Mouse (Mus musculus) spleen, adult 18-20 months (tissue): ENCODE results near the gene Tssk3.
"Not testable (repeated sequence)": the region's sequence is repeated elsewhere in the genome, so short reads cannot be mapped to it uniquely, and the experiment has no call there.

ENCODE experiments used
- DNase-seq, 2 experiments: peaks; one replicate each; pipeline ENCODE4 v3.0.0; 2022; ENCODE audit warnings: mixed read lengths in 2 of 2

The Tssk3 gene

DNA sequence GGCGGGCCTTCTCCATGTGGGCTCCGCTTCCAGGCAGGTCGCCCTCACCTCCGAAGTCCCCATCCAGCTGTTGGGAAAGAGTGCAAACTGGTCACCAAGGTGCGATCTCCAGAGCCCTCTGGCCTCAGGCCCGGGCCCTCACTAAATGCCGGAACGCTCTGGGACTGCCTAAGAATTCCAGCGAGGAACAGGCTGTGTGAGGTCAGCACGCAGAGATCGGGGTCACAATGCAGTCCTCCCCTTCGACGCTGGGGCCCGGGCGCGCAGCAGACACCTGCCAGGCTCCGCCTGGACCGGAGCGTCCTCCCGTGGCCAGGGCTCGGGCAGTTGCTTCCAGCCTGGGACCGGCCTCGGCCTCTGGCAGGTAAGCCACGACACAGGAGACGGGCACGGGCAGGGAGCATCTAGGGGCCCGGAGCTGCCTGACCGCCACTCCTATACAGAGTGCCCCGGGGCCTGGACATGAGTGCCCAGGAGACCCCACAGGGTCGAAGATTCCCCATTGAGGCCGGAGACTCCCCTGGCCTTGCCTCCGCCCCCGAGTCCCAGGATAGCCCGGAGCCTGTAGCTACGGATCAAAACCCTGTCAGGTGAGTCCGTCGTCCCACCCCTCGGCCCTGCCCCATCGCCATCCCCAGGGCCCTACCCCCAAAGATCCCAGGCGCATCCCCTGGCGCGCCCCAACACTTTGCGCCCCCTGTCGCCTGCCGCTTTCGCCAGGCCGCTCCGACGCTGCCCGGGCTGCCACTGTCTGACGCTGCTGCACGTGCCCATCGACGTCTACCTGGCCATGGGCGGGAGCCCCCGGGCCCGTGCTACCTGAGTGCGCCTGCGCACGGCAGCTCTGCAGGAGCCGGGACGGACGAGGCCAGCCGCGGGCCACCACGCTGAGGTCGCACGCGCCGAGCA is at the start of gene Tssk3, which contains the start of gene Fam229a:
Gene Tssk3, minus strand, starts transcription at position 51 of the 909 bp plus-strand sequence.
Gene Fam229a, plus strand, starts transcription at position 219 of the 909 bp plus-strand sequence.
- peak; percentile 28 to 37 for DNase-seq

DNA sequence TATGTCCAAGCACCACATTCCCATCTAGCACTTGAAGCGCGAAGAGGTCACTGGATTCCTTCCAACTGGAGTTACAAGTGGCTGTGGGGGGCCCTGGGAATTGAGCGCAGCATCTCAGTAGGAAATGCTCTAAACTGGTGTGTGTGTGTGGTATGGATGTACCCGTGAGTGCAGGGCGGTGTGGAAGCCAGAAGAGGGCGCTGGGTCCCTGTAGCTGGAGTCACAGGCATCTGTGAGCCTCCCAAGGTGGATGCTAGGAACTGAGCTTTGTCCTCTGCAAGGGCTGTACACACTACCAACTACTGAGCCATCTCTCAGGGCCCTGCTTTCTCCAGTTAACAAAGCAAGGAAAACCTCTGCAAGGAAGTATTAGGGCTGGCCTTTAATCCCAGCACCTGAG is 49.2 kb upstream of the Tssk3 start:
- DNase-seq = peak; percentile 14 to 47

- not testable (repeated sequence) for DNase-seq
Observed at GRCm38 (mm10) chr4:129528901-129529300, 38.1 kb upstream of the Tssk3 start.

DNA sequence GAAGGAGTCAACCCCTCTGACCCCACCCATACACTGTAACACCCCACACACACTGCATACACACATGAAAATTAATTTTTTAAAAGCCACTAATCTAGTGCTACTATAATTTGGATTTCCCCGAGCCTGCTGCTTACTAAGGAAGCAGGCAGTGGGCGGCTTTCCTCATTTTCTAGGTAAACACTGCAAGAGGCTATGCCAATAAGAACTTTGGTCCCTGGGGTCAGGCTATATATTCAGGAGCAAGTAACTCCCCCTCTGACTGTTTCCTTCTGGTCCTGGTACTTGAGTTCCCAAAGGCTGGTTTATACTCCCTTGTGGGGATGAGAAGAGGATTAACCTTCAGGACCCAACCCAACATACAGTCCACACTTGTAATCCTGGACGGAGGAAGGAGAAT is 35.1 kb upstream of the Tssk3 start:
- no peak for DNase-seq

DNA sequence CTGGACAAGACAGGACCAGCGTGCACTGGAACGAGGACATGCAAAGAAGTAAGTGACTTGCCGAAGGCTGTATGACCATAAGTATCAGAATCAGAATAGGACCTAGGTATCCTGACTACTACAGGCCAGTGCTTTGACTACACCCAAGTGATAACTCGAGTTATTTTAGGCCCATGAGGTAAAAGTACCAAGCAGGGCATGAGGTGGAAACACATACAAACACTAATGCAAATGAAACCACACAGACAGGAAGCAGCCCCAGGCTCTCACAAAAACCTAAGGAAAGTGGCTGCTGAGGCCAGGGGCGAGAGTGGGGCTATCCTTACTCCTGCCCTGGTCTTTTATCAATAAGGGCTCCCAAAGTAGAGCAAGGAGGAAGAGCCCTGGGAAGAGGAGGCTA is 34.5 kb upstream of the Tssk3 start:
- DNase-seq = peak; percentile 17 to 24

- no peak for DNase-seq
Observed at GRCm38 (mm10) chr4:129518519-129518918, 27.7 kb upstream of the Tssk3 start.

DNA sequence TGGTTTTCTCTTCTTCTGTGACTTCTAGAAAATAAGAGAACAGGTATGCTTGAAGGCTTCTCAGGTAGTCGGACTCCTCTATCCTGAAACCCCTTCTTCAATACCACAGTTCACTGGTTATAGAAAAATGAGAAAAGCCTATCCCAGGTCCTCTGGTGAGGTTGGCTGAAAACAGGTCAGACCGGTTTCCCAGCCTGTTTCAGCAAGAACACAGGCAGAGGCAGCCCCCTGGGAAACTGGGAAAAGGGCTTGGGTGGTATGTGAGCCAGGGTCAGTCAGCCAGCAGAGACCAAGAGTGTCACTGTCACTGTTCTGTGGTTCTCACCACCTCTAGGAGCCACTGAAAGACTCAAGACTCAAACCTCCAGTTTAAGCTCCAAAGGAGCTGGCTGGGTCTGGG is 26.1 kb upstream of the Tssk3 start:
- no peak for DNase-seq

DNA sequence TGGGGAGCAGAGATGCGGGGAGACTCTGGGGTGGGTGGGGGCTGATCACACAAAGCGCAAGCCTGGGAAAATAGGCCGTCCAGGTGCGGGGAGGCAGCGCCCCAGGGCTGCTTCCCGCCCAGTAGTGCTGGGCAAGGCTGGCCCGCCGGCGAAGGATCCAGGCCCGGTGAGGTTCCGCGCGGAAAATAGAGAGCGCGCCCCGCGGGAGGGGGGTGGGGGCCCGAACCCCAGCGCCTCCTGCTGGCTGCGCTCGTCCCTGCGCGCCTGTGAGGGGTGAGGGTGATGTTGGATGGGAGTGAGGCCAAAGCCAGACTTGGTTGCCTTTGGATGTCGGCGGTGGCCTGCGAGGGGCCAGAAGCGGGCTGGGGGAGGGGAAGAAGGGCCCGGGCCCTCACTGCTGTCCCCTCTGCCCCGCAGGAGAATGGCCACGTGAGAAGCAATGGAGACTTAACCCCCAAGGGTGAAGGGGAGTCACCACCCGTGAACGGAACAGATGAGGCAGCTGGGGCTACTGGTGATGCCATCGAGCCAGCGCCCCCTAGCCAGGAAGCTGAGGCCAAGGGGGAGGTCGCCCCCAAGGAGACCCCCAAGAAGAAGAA is 23.6 kb upstream of the Tssk3 start:
- peak; percentile 49 to 73 for DNase-seq

- DNase-seq = no peak
Observed at GRCm38 (mm10) chr4:129513891-129514290, 23.1 kb upstream of the Tssk3 start.

DNA sequence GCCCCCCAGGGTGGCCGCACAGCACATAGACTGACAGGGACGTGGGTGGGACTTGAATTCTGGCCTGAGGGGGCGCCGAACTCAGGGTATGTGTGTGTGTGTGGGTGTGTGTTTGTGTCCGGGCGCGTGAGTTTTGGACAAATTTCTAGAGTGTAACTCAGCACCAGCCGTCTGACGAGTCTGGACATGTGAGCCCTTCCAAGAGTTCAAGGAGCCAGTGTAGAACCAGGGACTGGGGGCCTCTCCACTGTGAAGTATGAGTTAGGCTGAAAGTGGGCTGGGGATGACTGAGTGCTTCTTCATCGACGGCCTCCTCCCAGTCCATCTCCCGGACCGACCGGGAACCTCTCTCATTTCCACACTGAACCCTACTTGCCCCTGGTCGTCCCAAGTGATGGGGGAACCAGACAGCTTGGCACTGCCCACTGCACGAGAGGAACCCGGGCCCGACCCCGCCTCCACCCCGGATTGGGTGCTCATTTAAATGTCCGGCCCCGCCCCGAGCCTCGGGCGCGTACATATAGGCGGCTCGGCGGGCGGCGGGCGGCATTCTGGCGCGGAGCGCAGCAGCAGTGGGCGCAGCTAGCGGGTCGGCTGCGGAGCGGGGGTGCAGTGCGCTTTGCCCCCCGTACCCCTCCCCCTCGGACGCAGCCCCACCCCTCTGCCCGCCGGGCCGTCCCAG is 22.4 kb upstream of the Tssk3 start, which contains the start of gene Marcksl1:
Gene Marcksl1, plus strand, starts transcription at position 496 of the 682 bp plus-strand sequence.
- peak; percentile 81 to 94 for DNase-seq

DNA sequence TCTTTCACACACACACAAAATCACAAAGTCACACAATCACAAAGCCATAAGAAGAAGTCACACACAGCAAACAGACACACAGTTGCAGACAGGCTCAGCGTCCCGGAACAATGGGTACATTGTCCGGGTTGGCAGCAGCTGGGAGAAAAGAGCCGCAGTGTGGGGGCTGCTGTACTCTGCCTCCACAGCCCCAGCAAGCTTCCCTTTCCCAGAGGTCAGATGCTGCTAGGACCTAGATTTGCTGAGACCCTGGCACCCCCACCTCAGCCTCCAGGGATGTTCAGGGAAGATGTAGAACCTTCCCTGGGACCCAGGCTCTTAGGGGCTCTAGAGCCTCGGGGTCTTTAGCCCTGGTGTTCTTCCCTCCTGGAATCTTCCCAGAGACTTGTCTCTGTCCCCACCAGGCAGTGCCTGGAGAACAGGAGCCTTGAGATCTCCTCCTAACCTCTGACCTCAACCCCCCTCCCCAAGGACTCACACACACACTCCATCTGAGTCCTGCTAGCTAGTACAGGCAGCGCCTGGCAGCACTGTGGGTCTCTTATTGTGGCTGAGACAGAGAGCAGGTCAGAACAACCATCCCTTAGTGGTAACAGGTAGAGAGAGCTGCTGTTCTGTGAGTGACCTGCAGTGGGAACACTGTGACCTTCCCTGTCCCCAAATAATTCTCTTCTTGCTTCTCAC is 20.7 kb upstream of the Tssk3 start:
- no peak for DNase-seq

DNA sequence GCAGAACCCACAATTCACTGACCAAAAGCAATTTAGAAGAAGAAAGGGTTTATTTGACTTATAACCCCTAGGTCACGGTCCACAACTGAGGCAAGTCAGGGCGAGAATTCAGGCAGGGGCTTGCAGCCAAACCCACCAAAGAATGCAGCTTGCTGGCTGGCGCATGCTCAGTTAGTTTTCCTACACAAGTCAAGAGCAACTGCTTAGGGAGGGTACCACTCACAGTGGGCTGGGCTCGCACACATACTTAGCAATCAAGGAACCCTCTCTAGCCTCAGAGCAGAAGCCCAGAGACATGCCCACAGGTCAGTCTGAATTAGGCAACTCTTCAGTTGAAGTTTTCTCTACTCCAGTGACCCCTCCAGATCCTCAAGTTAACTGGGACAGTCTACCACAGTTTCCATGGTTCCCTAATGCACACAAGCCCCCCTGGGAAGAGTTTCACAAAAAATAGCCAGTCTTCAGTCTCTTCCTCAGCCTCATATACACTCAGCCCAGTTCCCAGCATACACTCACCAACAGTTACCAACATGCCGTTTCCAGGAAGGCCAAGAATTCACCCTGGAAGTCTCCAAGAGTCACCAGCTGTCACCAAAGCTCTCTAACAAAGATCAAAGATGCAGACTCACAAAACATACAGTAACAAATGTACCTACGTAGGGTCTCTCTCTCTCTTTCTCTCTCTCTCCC is 20.0 kb upstream of the Tssk3 start:
- no peak for DNase-seq

- DNase-seq = no peak
Observed at GRCm38 (mm10) chr4:129509650-129510049, 18.8 kb upstream of the Tssk3 start.

GRCm38 (mm10) chr4:129508834-129509600 is 18.2 kb upstream of the Tssk3 start:
- no peak for DNase-seq

DNA sequence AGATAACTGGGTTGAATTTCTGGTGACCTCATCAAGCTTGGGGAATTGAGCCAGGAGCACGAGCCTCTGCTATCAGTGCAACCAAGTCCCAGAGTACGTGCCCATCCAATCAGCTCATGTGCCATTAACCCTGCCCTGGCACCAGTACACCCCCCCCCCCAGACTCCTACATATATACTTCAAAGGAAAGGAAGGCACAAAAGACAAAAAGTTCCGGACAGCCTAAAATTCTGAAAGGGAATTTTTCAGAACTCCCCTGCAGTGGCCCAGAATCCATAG is 17.4 kb upstream of the Tssk3 start:
- no peak for DNase-seq

- no peak for DNase-seq
Observed at GRCm38 (mm10) chr4:129507434-129508236, 16.8 kb upstream of the Tssk3 start.

GRCm38 (mm10) chr4:129505511-129505910 is 14.7 kb upstream of the Tssk3 start:
- DNase-seq = no peak

DNA sequence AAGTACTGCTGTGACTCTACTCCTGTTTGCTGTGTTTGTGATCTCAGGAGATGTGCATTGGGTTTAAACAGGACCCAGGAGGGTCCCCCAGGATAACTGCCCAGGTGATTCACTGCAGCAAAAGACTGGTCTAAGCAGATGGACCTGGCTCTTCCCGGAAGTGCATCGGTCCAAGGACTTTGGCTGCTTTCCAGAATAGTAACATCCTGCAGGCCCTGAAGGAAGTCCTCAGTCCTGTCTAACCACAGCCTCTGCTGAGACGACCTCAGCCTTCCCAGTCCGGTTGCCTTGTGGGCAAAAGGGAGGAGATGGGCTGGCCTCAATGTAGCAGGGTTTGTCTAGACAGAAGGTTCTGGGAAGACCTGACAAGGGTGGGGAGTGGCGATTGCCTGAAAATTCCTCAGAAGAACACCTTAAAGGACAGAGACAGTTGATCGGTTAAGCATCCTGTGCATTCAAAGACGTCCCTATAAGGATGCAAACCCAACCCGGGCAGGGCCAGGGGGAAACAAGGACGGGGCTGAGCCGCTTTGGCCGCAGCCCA is 12.2 kb upstream of the Tssk3 start:
- DNase-seq = no peak

DNA sequence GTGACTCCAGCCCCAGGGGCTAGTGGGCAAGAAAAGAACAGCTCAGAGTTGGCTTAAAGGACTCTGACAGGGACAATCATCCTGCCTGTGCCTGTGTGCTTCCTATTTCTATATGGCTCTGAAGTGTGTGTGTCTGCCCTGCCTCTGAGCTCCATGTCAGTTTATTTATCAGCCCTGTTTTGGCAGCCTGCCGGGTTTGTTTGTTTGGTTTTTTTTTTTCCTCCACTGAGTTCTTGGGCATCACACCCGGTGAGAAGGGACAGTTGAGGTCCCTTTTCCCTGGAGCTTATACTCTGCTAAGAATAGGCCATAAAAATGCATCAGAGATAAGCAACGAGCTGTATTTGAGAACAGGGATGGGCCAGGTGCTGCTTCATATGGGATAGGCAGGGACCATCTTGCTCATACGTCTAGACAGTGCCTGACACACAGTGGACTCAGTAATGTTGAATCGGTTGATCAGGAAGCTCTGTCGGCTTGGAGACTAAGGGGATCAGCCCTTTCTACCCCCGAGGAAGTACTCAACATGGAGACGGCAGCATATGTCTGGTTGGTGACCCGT is 11.6 kb upstream of the Tssk3 start:
- DNase-seq = no peak
